9 mouse cellular contexts compared by ENCODE assay signal in genomic region chr11:115989686-115990085, GRCm38 (mm10). TPM values are rescaled to one million over a fixed set of nuclear protein-coding genes. Genes with fewer than 3 reads are reported as not detected.
DNase-seq lines count a peak whose midpoint lies in the region; ATAC-seq and TF ChIP-seq lines count a peak whose summit lies in the region.
"Had no signal": no experiment of that assay in that cellular context is flagged by ENCODE, and none has a peak within 500 bp of the region (broad histone marks: within the 10 kb centered on the region; RNA-seq: fewer than 3 reads in every experiment).

No protein-coding gene starts in this region.

- H3K27ac ChIP-seq in kidney, embryonic 16.5 days (ENCODE audit: low read length) = no peak overlapping the region
- peak overlapping the region; percentile 30; the same call in 1 of the 2 replicates for H3K27ac ChIP-seq in embryonic facial prominence, embryonic 10.5 days (replicated peaks)
- H3K27ac ChIP-seq in left cerebral cortex, adult 2 months = no peak overlapping the region

- H3K4me3 ChIP-seq in erythroblast, embryonic 14.5 days (replicated peaks) = peak overlapping the region; percentile 40
- H3K4me3 ChIP-seq in kidney, embryonic 16.5 days (ENCODE audit: low read length) = peak overlapping the region; percentile 26; the same call in 1 of the 2 replicates
- peak overlapping the region; percentile 43 for H3K4me3 ChIP-seq in embryonic facial prominence, embryonic 10.5 days
- H3K4me3 ChIP-seq in left cerebral cortex, adult 2 months = no peak overlapping the region

- ATAC-seq in erythroblast, adult 5-6 weeks (replicated peaks; ENCODE audit: low FRiP score, poor library complexity, severe bottlenecking) = no peak
- ATAC-seq in kidney, embryonic 16.5 days (ENCODE audit: low FRiP score, low TSS enrichment) = no peak
- ATAC-seq: Patski had no signal

- DNase-seq in kidney, adult 8-10 months = no peak
- DNase-seq in embryonic facial prominence, embryonic 10.5 days (ENCODE audit: low spot score) = peak; percentile 33
- DNase-seq in liver = peak; percentile 30
- DNase-seq in frontal cortex, postnatal 36 days (ENCODE audit: low spot score in 2 of 2) = no peak
- no peak for DNase-seq in left cerebral cortex, adult 2 months (ENCODE audit: extremely low spot score in 1 of 2, low spot score in 2 of 2)

- H3K27me3 ChIP-seq in erythroblast, embryonic 14.5 days (ENCODE audit: control insufficient read depth) = peaks cover 23% of the 10 kb centered on the region
- no peaks in the 10 kb centered on the region for H3K27me3 ChIP-seq in kidney, embryonic 16.5 days (ENCODE audit: insufficient read depth, low read length)
- peaks cover 32% of the 10 kb centered on the region for H3K27me3 ChIP-seq in embryonic facial prominence, embryonic 10.5 days (replicated peaks; ENCODE audit: low read depth, poor library complexity, severe bottlenecking)
- H3K27me3 ChIP-seq: Patski had no signal

- no peak for TF ChIP-seq CTCF in left cerebral cortex, adult 2 months (IDR thresholded peaks at IDR 0.05)

- no peaks in the 10 kb centered on the region for H3K36me3 ChIP-seq in erythroblast, embryonic 14.5 days (ENCODE audit: control insufficient read depth)
- H3K36me3 ChIP-seq in kidney, embryonic 16.5 days (ENCODE audit: insufficient read depth, low read length) = no peaks in the 10 kb centered on the region
- no peaks in the 10 kb centered on the region for H3K36me3 ChIP-seq in embryonic facial prominence, embryonic 10.5 days (replicated peaks)

- intact Hi-C loops in left cerebral cortex, adult 2 months (cut with DNase I) = no loop called here

- no peaks in the 10 kb centered on the region for H3K9me3 ChIP-seq in erythroblast, embryonic 14.5 days (ENCODE audit: control insufficient read depth, low read length)
- H3K9me3 ChIP-seq in kidney, embryonic 16.5 days (ENCODE audit: low read length) = no peaks in the 10 kb centered on the region
- H3K9me3 ChIP-seq in embryonic facial prominence, embryonic 10.5 days = no peaks in the 10 kb centered on the region

- 39% methylated on average over 15 of the region's 15 CpGs for WGBS in kidney, embryonic 16.5 days
- 28% methylated on average over 15 of the region's 15 CpGs for WGBS in embryonic facial prominence, embryonic 10.5 days

- peak overlapping the region; percentile 24; the same call in 1 of the 2 replicates for H3K4me2 ChIP-seq in kidney, embryonic 16.5 days (replicated peaks; ENCODE audit: low read depth, low read length)

- 0 out of 2 replicates have a peak overlapping the region, but pooled peaks have one; percentile 22 for H3K9ac ChIP-seq in kidney, embryonic 16.5 days (replicated peaks; ENCODE audit: low read length)

- peaks cover 12% of the 10 kb centered on the region for H3K4me1 ChIP-seq in erythroblast, embryonic 14.5 days (ENCODE audit: control insufficient read depth)
- no peaks in the 10 kb centered on the region for H3K4me1 ChIP-seq in kidney, embryonic 16.5 days (ENCODE audit: insufficient read depth, low read length)
- H3K4me1 ChIP-seq in embryonic facial prominence, embryonic 10.5 days = peaks cover 12% of the 10 kb centered on the region

RNA-seq across cellular contexts. Expression of gene Itgb4, which starts 15.2 kb away (rescaled TPM):
- 0.01 TPM in 1 of 2 replicates, not detected in the other for polyA plus RNA-seq in erythroblast, embryonic 14.5 days (2012)
- not detected in 2 replicates for total RNA-seq in erythroblast, adult 5-6 weeks (2015; ENCODE audit: low replicate concordance)
- total RNA-seq in erythroblast, adult 5-6 weeks (2017; ENCODE audit: low replicate concordance) = not detected in 2 replicates
- polyA plus RNA-seq in kidney, embryonic 16.5 days (2015; fragmentation: Nextera tagmentation; extraction: Ambion mirVana) = 2.5 and 3.4 TPM in 2 replicates
- polyA plus RNA-seq in embryonic facial prominence, embryonic 10.5 days (2016; fragmentation: Nextera tagmentation; extraction: Ambion mirVana) = 1.1 and 1.5 TPM in 2 replicates
- 1 to 10 TPM; 5.1 to 5.7 TPM for total RNA-seq in left cerebral cortex, adult 2 months (2021)

RNA-seq across cellular contexts. Expression of gene Galk1, which starts 22.8 kb away (rescaled TPM):
- polyA plus RNA-seq in erythroblast, embryonic 14.5 days (2012) = 1.5 and 1.9 TPM in 2 replicates
- 1.5 and 4.8 TPM in 2 replicates for total RNA-seq in erythroblast, adult 5-6 weeks (2015; ENCODE audit: low replicate concordance)
- total RNA-seq in erythroblast, adult 5-6 weeks (2017; ENCODE audit: low replicate concordance) = 3.6 and 4.5 TPM in 2 replicates
- 222 and 240 TPM in 2 replicates for polyA plus RNA-seq in kidney, embryonic 16.5 days (2015; fragmentation: Nextera tagmentation; extraction: Ambion mirVana)
- 212 and 216 TPM in 2 replicates for polyA plus RNA-seq in embryonic facial prominence, embryonic 10.5 days (2016; fragmentation: Nextera tagmentation; extraction: Ambion mirVana)
- 10 to 100 TPM; 13.3 to 13.9 TPM for total RNA-seq in left cerebral cortex, adult 2 months (2021)

RNA-seq across cellular contexts. Expression of gene H3f3b, which starts 38.1 kb away (rescaled TPM):
- 117 and 150 TPM in 2 replicates for polyA plus RNA-seq in erythroblast, embryonic 14.5 days (2012)
- total RNA-seq in erythroblast, adult 5-6 weeks (2015; ENCODE audit: low replicate concordance) = 366 and 401 TPM in 2 replicates
- total RNA-seq in erythroblast, adult 5-6 weeks (2017; ENCODE audit: low replicate concordance) = 384 and 542 TPM in 2 replicates
- 1,676 and 1,744 TPM in 2 replicates for polyA plus RNA-seq in kidney, embryonic 16.5 days (2015; fragmentation: Nextera tagmentation; extraction: Ambion mirVana)
- polyA plus RNA-seq in embryonic facial prominence, embryonic 10.5 days (2016; fragmentation: Nextera tagmentation; extraction: Ambion mirVana) = 1,824 and 1,981 TPM in 2 replicates
- 100 to 1,000 TPM; 247 to 254 TPM for total RNA-seq in left cerebral cortex, adult 2 months (2021)

RNA-seq across cellular contexts. Expression of gene Unk, which starts 40.4 kb away (rescaled TPM):
- 3.6 and 3.8 TPM in 2 replicates for polyA plus RNA-seq in erythroblast, embryonic 14.5 days (2012)
- 4.2 and 6.9 TPM in 2 replicates for total RNA-seq in erythroblast, adult 5-6 weeks (2015; ENCODE audit: low replicate concordance)
- 7.9 and 17.3 TPM in 2 replicates for total RNA-seq in erythroblast, adult 5-6 weeks (2017; ENCODE audit: low replicate concordance)
- 41.2 and 46.6 TPM in 2 replicates for polyA plus RNA-seq in kidney, embryonic 16.5 days (2015; fragmentation: Nextera tagmentation; extraction: Ambion mirVana)
- polyA plus RNA-seq in embryonic facial prominence, embryonic 10.5 days (2016; fragmentation: Nextera tagmentation; extraction: Ambion mirVana) = 49.4 and 50.9 TPM in 2 replicates
- 10 to 100 TPM; 22.7 to 24.6 TPM for total RNA-seq in left cerebral cortex, adult 2 months (2021)

RNA-seq across cellular contexts. Expression of gene Recql5, which starts 56.4 kb away (rescaled TPM):
- 1.4 and 2.3 TPM in 2 replicates for polyA plus RNA-seq in erythroblast, embryonic 14.5 days (2012)
- total RNA-seq in erythroblast, adult 5-6 weeks (2015; ENCODE audit: low replicate concordance) = 6.3 and 8.3 TPM in 2 replicates
- total RNA-seq in erythroblast, adult 5-6 weeks (2017; ENCODE audit: low replicate concordance) = 15.3 and 31.6 TPM in 2 replicates
- 25.3 and 26.9 TPM in 2 replicates for polyA plus RNA-seq in kidney, embryonic 16.5 days (2015; fragmentation: Nextera tagmentation; extraction: Ambion mirVana)
- 27.9 and 30.7 TPM in 2 replicates for polyA plus RNA-seq in embryonic facial prominence, embryonic 10.5 days (2016; fragmentation: Nextera tagmentation; extraction: Ambion mirVana)
- 10 to 100 TPM; 27.1 to 29.4 TPM for total RNA-seq in left cerebral cortex, adult 2 months (2021)

Comparison
In these comparisons a context has a peak if more than half of its experiments do, and no peak if none do; other contexts are left out.
1. DNase-seq: peak in embryonic facial prominence, embryonic 10.5 days (single experiment) and liver (single experiment); none in kidney, adult 8-10 months (0 of 2), frontal cortex, postnatal 36 days (0 of 2) and left cerebral cortex, adult 2 months (0 of 2).
2. RNA of gene Galk1, which starts 22.8 kb away (polyA plus RNA-seq): 222 to 240 TPM in kidney, embryonic 16.5 days and 212 to 216 TPM in embryonic facial prominence, embryonic 10.5 days; 1.5 to 1.9 TPM in erythroblast, embryonic 14.5 days; every median in the first group is over 10 times any median in the second.
3. RNA of gene H3f3b, which starts 38.1 kb away (polyA plus RNA-seq): 1,824 to 1,981 TPM in embryonic facial prominence, embryonic 10.5 days and 1,676 to 1,744 TPM in kidney, embryonic 16.5 days; 117 to 150 TPM in erythroblast, embryonic 14.5 days; every median in the first group is over 10 times any median in the second.